Mouse (Mus musculus) testis, postnatal 10 days (tissue): ENCODE data around the gene Klhdc7a.
"Not testable (repeated sequence)": the region's sequence is repeated elsewhere in the genome, so short reads cannot be mapped to it uniquely, and the experiment has no call there.

Experiments used
- DNase-seq: peaks from one replicate; pipeline ENCODE4 v3.0.0; 2021; ENCODE audit warnings: low spot score

Gene Klhdc7a

DNA sequence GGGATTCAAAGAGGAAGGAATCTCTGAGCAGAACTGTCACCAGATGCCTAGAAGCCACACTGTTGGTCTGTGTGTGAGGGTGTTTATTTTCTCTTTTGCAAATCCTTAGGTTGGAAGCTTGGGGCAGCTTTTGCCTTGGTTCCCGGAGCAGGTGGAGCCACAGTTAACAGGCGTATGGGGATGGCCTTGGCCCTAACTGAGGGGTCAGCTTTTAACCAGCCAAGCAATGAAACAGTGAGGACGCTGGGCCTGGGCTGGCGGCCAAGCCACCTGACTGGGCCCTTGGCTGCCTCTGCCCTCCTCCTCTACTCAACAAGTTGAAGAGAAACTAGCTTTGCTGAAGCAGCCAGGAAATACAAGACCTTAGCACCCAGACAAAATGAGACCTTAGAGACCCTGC, at the start of gene Klhdc7a:
Klhdc7a (minus strand) TSS at position 105 of the 400 bp plus-strand sequence.
- DNase-seq, result peak; percentile 93

DNA sequence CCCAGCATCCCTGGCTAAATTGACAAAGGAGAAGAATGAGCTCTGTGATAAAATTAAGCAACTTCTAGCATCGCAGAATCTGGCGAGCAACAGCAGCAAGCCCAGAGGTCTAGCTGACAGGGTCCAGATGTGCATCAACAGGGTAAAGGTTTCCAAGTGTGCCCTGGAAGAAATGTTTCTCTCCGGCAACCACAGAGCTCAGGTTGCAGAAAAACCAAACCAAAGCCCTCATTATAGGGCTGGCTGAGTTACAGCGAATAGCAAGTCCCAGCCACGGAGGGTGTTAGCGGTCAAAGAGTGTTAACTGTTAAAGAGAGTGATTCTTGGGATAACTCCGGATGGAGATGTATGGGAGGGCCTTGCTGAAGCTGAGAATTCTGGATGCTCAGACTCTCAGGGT, 48.1 kb upstream of the Klhdc7a start:
- DNase-seq, result no peak

DNA sequence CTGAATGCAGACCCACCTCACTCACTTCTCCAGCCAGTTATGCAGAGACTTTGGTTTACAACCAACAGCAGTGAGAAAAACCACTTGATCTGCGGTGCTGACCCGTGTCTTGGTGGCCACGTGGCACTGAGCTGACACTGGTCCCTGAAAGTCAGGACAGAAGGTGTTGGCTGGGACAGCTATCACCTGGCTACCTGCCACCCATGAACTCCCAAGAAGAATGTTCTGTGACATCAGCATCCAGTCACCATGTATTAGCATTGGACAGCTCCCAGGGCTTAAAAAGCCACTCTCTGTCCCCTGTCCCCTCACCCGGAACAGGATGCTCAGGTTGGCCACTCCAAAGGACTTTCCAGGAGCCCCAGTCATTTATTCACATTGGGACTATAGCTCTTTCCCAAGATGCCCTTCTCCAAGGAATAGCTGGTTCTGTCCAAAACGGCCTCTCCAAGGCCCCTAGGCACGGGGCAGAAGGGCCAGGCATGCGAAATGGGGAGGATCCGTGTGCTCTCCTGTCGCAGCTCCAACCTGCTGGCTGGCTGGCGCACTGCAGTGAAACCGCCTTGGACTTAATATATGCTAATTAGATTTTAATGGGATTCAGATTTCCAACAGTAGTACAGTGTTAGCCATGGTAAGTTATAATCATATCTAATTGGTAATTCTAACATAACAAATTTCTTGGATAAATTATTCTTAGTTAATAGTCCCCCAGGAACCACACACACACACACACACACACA, 43.1 kb upstream of the Klhdc7a start:
- no peak for DNase-seq

DNA sequence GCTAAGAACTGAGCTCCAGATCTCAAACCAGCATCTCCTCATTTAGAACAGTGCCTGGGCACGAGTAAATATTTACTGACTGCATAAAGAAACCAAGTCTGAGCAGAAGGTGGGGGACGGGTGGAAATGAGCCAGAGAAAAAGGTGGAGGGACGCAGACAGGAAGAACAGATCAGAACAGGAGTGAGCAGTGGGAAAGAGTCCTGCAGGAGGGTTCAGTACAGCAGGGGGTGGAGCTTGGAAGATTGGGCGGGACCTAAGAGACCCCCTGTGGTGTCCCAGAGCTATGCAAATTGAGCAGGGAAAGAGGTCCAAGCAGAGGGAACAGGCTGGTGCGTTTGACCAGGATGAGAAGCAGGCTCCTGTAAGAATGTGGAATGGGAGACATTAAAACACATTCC, 37.1 kb upstream of the Klhdc7a start:
- no peak for DNase-seq

DNA sequence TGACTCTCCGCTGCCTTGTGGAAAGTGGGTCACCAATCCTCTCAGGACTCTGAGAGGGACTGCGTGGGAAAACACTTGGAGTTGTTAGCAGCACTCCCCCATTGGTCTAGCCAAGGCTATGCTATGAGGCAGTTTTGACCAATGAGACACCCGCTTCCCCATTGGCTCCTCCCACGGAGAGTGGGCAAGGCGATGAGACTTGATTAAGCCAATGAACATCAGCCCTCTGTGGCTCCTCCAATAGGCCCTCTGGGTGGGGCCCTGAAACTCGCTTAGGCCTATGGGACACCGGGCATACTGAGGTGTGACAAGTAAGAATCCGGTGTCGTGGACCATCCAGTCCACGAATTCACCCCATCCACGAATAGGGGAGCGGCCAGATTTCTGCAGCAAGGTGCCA, 36.3 kb upstream of the Klhdc7a start:
- no peak for DNase-seq

DNA sequence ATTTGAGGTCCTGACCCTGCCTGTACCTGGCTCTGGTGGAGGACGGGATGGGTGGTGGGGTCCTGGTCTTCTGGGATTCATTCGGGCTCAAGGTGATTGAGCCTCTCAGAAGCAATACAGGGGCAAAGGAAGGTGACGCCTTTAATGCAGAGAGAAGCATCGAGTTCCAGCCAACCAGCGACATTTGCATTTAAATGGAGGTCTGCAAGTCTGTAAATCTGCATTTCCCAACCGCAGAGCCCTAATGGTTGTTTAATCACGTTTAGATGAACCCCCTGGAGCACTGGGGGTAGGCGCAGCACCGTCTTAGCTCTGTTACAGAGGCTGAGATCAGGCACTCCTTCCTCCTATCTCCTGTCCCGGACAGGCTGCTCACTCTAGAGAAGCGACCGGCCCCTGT, 34.2 kb upstream of the Klhdc7a start:
- DNase-seq, result no peak

DNA sequence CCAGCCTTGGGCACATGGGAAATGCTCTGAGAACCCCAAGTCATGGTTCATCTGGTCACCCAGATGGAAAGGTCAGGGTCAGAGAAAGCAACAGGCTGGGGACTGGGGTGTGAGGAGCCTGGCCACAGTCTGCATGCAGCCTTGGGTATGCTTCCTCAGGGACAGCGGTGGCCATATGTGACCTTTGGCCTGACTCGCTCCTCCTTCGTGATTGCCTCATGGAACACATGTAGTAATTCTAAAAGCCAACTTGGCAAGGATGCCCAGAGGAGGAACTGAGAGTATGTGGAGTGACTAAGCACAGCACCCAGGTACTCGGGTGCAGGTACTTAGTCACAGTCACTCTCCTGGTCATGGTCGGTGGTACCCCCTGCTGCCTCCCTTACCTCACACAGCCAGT, 33.1 kb upstream of the Klhdc7a start:
- DNase-seq, result no peak

DNA sequence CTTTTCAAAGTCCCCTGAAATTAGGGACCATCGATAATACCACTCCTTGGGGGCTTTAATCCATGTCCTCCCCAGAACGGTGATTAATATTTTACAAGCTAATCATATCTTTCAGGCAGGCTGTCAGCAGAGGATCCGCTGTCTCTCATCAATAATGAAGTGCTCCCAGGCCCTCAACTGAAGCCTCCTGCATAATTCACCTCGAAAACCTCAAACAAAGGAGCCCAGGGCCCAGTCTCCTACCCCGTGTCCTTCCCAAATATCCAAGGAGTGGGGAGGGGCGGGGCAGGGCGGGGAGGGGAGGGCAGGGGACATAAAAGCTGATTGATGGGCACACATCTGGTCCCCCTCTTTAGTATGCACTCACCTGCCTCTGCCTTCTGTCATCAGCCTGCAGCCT, 31.2 kb upstream of the Klhdc7a start:
- DNase-seq, result no peak

DNA sequence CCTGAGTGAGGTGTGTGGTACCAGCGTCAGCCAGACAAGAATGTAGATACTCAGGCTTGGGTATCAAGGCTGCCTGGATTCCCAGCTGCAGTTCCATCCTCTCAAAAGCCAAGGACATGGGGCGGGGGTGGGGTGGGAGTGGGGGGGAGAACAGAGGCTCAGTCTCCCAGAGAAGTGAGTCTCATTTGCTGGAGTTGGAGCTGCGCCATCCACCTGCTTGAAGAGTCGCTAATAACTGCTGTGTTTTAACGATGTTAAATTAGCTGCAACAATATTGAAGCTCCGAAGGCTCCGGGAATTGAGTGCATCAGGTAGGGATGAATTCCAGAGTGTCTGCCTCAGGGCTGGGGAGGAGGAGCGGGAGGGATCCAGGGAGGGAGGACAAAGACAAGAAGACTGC, 27.8 kb upstream of the Klhdc7a start:
- no peak for DNase-seq

DNA sequence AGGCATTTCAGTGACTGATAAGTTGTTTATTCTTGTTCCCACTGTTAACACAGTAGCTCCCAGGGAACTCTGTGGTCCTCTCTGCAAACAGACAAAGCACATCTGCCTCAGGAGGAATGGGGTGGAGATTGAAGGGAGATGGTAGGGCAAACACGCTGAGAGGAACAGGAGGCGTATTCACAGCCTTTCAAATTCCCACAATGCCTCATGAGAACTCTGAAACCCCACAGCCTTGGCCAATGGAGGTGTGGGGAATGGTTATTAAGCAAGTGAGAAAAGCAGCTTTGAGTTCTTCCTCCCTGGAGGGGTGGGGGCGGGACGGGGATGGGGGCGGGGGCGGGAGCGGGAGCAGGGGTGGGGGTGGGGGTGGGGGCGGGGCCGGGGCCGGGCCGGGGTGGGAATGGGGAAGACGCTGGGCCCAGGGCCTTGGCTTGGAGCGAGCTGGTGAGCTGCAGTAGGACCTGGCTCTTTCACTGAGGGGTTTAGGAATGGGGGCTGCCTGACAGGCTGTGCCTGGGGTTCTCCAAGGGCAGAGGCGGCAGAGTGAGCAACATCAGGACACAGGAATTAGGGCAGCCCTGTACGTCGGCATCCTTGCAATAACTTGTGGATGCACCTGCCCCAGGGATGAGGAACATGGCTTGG, 25.4 kb upstream of the Klhdc7a start:
- no peak for DNase-seq

DNA sequence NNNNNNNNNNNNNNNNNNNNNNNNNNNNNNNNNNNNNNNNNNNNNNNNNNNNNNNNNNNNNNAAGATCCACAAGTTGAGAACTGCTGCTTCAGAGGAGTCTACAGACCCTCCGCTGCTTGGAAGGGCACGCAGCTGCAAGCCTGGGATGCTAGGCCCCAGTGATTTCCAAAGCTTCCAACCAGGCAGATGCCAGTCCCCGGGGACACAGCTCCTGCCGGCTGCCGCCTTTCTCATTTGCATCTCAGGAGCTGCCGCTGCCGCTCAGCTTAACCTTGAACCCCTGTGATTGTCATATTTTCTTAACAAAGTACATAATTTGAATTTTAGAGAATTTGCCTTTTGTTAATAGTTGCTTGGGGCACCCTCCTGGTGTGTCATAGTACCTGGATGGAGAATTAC, 19.1 kb upstream of the Klhdc7a start:
- no peak for DNase-seq

DNA sequence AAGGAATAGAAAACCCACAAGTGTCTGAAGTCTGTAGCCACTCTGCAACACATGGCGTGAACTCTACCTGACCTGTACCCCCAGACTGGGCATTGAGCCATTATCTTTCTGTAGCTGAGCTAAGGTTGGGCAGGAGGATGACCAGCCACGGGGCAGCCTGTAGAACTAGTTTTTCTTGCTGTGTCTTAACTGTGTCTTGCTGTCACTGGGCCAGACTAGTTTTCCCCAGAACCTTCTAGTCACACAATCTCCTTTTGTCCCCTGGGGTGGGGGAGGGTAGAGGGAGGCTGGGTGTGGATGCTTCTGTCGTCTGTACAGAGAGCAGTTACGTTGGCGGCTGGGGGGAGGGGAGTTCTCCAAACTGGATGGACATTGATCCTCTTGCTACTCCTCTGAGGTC, 10.9 kb upstream of the Klhdc7a start:
- peak; percentile 71 for DNase-seq

DNA sequence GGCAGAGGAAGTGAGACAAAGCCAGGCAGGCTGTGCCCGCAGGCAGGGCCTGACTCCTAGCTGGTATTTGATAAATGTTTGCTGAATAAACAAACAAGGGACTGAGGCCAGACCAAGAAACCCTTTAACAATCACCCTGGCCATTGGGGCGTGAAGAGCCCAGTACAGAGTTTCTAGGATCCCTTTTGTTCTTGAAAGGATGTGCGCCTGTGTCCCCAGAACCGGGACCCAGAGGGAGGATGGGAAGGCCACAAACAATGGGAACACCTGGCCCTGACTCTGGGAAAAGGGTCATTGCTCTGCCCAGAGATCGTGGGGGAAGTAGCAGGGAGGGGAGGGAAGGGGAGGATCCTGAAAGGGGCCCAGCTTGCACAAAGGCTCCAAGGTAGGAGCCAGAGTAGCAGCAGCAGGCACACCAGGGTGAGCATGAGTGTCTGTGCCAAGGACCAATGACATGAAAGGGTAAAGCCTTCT, 9.5 kb upstream of the Klhdc7a start:
- DNase-seq, result no peak

DNA sequence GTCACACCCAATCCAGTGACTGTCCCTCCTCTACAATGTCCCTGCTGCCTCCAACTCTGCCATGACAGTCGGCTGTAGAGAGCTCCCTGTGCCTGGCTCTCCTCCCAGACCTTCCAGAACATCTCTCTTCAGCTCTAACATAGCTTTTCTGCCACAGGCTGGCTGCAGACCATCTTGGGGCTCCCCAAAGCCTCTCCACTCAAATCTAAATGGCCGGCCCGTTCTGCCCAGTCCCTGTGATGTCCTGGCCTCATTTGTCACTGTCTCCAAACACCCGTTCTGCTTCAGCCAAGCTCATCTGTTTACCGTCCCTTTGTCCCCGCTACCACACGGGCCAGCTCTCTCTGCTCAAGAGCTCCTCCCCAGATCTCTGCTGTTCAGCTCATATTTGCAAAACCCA, 6.7 kb upstream of the Klhdc7a start:
- no peak for DNase-seq

DNA sequence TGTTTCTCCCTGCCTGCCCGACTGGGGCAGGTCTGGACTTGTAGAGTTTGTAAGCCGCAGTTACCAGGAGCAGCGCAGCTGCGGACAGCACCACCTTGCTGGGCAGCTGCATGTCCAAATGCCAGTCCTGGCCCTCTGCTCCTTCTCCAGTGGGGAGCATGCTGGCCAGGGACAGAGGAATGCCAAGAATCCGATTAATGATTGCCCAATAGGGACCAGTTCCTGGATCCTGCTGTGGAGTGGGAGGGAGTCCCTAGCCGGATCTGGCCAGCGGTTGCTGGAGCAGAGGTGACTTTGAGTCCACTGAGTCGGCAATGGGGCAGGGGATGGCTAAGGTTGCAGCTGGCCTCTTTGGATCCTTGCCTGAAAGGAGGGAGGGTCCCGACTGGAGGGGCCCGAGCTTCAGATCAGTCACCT, 343 bp downstream of the Klhdc7a start:
- DNase-seq, result peak; percentile 61

DNA sequence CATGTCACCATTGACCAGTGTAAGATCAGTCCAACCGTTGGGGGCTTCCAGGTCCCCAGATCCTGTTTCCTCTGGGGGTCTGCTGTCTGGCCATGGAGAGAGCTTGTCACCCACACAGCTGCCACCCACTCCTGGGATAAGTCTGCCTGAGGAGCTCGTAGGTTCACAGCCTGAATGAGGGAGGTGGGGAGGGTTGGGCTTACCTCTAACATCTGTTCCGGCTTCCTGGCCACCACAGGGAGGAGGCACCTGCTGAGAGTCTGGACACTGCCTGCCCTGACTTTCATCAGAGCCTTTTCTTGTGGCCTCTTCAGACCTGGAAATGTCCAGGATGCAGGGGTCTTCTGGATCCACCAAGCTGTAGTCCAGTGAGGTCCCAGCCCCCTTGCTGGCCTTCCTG, 845 bp downstream of the Klhdc7a start:
- no peak for DNase-seq

DNA sequence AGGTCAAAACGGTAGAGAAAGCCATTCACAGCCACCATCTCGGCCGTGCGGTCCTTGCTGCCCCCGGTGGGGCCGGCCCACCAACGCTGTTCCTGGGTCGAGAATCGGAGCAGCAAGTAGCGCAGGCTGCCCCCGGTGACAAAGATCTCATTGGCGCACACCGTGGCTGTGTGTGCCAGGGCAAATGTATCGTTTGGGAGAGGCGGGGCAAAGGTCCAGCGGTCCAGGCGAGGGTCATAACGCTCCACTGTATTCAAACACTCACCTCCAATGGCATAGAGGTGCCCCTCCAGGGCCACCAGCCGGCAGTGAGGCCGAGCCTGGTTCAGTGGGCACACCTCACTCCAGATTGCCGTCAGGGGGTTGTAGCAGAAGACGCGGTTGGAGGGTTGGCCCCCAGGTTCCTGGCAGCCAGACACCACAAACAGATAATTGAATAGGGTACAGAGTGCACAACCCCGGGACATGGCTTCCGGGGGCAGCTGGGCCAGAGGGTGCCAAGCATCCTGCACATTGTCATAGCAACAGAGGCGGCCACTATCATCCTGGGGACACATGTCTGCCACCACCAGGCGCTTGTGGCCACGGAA, 2.1 kb downstream of the Klhdc7a start:
- DNase-seq, result no peak

DNA sequence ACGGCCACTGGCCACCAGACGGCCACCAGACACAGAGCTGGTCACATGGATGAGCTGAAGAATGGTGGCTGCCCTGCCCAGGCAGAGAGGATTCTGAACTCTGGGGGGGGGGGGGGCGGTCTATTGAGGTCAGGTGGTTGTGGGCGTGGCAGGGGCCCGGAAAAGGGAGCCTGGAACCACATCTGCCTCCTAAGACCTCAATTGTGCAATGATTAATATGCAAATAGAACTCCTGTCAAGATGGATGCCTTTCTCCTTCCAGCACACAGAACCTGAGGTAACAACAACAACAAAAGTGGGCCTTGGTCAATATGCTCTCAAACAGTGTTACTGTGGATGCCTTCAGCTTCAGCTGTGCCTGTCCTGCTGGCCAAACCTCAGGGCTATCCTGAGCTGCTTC, 3.4 kb downstream of the Klhdc7a start:
- no peak for DNase-seq

DNA sequence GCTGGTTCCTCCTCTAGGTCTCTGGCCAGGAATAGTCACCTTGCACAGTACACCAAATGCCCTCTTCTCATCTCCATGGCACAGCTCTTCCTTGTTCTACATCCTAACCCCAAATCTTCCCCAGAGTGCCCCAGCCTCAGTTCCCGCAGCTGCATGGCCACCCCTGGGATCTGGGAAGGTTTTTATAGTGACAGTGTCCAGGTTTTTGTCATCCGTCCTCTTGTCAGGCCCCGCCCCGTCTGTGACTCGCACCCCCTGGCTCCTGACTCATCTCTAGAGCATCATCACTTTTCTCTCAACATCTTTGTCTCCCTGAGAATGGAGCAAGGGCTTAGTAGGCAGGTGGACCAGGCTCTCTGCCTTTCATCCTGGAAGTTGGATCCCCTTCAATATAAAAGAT, 3.9 kb downstream of the Klhdc7a start:
- DNase-seq, result no peak

DNA sequence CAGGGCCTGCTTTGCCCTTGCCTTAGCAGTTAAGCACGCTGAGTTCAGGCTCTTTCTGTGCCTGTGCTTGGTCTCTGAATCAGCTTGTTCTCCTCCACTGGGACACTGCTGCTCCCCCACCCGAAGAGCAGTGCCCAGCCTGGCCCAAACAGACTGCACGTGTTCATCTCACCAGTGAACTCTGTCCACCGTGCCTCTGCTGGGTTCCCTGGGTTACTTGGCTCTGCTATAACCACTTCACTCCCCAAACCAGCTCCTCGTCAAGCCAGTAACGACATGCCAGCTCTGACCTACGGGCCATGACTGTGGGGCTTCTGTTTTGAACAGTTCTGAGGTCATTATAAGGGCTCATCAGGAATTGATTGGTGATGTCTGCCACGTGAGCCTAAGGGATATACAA, 4.8 kb downstream of the Klhdc7a start:
- no peak for DNase-seq

DNA sequence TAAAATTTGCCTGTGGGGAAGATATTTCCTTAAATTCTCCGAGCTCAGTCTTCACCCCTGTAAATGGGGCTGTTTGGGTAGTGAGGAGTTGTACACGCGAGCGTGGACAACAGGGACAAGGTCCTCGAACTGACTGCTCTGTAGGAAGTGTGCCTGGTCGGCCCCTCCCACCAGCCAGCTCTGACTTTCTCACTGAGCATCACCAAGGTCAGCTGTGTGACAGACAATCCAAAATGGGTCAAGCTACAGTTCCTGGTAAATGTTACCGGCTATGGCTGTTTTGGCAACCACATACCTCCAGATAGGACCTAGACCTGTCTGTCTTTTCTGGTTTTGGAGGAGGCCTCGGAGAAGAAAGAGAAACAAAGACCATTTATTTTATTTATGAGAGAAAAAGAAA, 6.0 kb downstream of the Klhdc7a start:
- no peak for DNase-seq

DNA sequence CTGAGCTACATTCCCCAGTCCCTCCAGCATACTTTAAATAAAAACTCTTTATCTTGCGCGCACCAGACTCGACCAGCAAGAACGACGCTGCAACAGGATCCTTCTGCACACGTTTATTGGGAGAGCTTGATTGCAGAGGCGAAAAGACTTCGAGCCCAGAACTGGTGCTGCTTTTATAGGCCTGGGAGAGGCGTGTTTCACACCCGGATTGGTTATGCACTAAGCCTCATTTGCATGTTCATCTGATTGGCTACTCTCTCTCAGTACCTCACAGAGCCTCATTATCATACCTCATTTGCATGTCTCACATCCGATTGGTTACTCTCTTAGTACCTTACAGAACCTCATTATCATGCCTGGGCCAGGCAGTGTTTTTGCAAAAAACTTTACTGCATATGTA, 6.5 kb downstream of the Klhdc7a start:
- not testable (repeated sequence) for DNase-seq

DNA sequence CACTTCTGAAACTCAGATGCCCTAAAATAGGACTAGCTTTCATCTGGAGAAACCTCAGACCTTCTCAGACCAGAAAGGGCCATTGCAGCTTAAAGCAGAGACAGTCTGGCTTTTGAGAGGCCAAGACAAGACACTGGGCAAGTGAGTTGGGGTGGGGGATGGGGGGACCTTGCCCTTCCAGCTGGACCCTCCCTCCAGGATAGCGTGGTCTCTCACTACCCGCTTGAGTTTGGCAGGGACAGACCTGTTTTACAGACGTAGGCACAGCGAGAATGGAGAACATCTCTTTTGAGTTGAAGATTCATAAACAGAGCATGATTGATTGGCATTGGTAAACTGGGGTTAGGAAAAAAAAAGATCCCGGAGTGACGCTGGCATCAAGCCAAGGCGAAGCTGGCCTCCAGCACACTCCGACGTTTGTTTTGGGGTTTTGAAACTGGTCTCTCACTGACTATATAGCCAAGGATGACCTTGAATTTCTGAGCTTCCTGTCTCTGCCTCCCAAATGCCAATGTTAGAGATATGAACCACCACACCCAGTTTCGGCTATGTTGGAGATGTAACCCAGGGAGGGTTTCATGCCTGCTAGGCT, 7.0 kb downstream of the Klhdc7a start:
- DNase-seq, result no peak
